Mouse (Mus musculus) kidney, adult 18-20 months (tissue): ENCODE data around the gene 2810459M11Rik.
"Not testable (repeated sequence)": the region's sequence is repeated elsewhere in the genome, so short reads cannot be mapped to it uniquely, and the experiment has no call there.

Experiments used
- DNase-seq: peaks from one replicate; pipeline ENCODE4 v3.0.0; 2021

The 2810459M11Rik gene

DNA sequence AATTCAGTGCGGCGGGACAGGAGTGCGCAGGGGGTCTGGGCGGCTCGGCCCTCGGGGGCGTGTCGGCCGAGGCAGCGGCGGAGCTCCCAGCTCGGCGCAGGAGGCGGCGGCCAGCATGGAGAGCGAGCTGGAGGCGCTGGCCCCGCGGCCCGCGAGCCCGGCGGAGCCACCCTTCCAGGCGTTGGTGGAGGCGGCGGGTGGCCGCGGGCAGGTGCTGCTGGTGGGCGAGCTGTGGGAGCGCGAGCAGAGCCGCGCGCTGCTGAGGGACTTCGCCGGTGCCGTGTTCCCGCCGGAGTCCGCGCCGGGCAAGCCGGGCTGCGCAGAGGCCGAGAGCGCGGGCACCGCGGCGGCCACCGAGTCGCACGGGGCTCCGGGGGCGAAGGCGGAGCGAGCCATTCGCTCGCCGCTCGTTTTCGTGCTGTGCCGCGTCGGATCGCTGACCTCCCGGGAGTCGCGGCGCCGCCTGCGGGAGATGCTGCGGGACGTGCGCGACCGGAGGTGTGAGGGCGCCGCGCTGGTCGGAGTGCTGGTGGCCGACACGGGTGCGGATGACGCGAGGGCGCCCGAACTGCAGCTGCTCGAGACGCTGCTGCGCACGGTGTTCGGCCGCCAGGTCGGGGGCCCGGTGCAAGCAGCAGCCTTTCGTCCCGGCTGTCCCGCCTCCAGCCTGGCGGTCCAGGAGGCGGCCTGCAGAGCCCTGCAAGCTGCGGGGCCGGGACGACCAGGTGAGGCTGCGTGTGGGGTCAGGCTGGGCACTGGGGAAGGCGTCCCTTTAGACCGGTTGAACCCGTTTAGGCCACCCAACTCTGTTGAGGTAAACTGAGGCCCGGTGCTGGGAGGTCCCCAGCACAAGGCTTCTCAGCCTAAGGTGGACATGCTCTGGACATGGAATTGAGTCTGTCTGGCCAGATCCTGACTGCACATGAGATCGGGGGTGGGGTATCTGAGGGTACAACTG is at the start of gene 2810459M11Rik:
Gene 2810459M11Rik, plus strand, starts transcription at position 16 of the 958 bp plus-strand sequence.
- peak; percentile 49 for DNase-seq

DNA sequence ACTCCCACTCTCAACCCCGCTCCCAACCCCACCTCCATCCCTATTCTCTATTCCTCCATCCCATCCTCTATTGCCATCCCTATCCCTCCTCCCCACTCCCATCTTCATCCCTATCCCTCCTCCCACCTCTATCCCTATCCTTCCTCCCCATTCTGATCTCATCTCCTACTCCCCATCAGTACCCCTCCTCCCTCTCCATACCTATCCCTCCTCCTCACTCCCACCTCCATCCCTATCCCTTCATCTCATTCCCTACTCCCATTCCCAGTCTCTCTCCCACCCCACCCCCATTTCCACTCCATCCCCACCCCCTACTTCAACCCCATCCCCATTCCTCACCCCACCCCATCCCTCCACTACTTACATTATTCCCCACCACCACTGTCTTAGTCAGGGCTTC is 48.4 kb upstream of the 2810459M11Rik start:
- no peak for DNase-seq

DNA sequence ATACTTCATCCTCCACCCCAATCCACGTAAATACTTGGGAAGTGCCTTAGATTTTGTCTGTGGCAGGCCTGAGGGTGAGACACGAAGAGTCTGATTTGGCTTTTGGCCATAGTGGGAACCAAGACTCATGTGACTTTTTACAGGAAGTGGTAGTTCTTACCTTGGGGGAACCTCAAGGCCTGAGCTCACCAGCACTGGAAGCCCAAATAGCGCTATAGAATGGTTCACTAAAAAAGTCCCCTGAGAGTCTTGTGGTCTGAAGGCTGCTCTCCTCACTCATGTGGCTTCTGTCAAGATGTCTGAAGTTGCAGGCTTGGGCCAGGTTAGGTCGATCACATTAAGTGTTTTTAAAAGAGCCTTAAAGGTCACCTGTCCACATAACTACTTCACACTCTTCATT is 47.7 kb upstream of the 2810459M11Rik start:
- no peak for DNase-seq

DNA sequence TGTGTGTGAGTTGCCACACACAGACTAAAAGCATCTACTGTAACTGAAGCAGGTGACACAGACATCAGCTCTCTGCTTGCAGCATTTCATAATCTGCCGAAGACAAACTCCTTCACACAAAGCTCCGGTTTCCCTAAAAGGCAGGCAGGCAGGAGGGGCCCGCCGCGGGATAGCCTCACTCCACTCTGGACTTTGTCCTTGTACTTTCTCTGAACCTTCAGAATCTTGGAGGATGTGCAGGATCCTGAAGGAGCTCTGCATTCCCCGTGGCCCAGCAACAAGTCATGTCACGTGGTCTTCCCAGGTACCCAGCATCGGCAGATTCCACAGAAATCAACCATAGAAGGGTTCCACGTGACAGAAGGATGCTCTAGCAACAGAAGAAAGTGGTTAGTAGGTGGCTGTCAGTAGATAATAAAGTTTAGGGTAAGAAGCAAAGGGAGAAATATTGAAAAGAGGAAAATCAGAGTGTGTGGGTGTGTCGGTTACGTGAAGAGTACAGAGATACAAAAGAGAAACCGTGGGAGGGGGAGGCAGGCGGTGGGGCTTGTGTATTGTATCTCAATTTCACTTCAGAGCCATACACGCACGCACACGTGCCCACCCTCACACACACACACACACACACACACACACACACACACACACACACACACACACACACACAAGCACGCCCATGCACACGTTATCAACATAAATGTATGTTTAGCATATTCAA is 45.7 kb upstream of the 2810459M11Rik start:
- DNase-seq = no peak

DNA sequence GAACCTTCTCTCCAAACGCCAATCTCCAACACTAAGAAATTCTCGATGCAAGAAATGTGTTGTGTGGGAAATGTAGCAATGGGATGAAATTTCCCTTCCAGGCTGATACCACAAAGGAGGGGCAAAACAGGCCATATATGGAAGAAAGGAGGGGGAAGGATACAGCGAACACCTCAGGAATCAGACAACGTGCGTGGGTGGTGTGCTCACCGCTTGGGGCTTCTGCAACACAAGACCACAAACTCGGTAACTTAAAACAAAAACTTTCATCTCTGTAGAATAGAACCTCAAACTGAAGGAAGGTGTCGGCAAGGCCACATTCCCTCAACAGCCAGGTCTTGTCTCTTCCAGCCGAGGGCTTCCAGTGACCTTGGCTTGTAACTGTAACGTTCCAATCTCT is 40.1 kb upstream of the 2810459M11Rik start:
- DNase-seq = no peak

DNA sequence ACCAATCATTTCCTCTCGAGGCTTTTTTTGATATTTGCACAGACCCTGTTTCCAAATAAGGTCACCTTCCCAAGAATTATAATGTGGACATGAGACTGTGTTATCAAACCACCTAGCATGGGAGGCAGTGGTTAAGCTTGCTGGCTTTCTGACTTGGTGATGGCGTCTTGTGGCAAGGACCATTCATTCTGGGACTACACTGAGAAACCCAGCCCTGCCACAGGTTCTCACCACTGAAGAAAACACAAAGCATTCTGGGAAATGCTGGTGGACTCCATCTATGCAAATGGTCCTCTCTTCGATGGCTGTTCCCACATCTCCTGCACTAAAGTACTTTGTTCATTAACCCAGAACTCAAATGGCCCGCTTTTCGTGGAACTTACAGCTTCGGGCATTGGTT is 39.6 kb upstream of the 2810459M11Rik start:
- no peak for DNase-seq

DNA sequence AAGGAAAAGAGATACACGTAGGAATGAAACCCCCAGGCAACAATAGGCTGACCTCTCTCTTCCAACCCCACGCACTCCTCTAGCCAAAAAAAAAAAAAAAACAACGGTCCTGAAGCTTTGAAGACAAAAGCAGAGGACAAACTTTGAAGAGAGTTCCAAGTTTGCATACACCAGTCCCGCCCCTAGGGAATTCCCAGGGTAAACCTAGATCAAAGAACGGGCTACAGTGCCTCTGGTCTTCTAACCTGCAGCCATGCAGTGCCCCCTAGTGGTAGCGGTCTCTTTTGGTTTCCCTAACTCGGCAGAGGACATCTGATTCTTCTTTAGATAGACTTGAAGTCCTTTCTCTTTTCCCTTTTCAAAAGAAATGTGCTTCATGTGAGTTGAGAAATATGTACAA is 37.9 kb upstream of the 2810459M11Rik start:
- peak; percentile 83 for DNase-seq

DNA sequence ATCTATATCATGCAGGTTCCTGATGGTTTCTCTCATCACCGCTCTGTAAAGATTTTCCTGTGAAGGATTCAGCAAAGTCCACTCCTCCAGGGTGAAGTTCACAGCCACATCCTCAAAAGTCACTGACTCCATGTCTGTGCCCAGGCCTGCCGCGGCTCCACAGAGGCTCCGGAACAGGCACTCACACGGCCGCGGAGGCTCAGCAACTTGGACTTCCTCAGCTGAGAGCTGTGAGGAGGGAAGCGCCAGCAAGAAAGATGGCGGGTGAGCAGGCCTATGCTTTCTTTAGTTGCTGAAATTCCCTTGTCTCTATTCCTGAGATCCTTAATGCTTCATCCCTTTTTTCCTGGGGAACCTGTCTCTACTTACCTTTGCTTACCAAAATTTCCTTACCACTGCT is 29.9 kb upstream of the 2810459M11Rik start:
- DNase-seq = not testable (repeated sequence)

DNA sequence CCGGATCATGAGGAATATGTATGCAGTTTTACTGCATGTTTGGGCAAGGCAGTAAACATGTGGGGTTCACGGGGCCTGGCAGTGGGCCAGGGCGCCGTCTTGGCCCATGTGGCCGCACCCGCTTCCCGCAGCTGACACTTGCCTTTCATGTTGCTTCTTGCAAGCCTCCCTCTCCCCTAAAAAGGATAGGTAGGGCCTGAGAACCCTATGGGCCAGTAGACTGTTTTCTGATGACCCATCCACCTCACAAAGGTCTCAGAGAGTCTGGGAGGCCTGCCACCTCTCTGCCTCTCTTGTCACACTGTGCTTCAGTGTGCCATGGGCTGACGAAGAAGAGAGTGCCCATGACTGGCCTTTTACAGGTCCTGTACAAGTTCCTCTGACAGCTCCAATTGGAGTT is 29.1 kb upstream of the 2810459M11Rik start, which contains the start of gene Spata3:
Gene Spata3, plus strand, starts transcription at position 301 of the 400 bp plus-strand sequence.
- DNase-seq = no peak

DNA sequence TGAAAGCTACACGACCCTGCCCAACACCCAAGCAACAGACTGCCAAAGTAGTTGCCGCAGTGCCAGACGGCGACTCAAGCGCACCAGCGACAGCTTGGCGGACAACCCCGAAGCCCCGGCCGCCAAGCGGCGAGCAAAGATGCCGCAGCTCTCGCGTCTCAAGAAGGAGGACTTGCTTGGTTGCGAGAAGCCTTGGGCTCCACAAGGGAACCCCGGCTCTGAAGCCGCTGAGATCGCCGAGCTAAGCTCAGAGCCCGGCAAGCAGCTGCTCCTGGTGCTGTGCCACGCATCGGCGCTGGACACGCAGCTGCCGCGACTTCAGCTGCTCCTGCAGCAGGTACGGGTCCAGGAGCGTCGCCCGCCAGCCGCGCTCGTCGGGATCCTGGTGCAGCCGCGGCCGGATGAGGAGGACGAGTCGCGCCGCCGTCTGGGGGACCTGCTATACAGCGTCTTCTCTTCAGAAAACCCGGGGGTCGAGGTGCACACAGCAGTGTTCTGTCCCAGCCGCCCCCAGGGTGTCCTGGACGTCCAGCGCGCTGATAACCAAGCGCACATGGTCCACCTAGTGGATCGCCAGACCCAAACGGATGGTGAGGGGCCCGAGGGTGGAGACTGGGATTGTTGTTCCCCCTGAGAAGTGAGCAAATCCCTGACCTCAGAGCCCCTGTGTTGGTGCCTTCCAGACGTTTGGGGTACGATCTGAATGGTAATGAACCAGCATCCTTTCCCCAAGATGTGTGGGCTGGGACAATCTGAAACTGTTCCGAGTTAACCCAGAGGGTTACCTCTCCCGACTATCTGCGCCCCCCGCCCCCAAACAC is 27.2 kb upstream of the 2810459M11Rik start:
- peak; percentile 33 for DNase-seq

DNA sequence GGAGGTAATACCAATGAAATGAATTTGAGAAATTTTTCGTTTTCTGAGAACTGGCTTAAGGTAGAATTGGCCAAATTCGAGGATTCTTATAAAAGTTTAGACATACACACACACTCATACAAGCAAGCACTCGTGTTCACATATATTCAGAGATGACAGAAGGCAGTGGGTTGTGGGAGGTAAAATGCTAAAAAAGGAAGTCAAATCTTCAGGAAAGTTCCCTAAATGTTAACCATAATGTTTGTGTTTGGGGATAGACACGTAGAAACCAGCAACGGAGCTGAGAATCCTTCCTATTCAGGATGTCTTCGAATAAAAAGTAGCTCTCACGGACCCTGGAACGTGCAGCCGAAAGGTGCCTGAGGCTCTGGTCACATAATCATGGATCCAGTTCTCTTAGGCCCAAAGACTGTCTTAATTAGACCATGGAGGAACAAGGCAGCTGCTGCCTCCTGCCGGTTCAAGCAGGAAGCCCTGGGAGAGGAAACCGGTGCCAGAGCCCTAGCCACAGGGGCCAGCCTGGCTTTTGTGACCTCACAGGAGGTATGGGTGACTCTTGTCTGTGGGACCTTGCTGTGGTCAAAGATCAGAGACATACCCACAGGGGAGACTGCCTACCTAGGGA is 24.2 kb upstream of the 2810459M11Rik start:
- no peak for DNase-seq

DNA sequence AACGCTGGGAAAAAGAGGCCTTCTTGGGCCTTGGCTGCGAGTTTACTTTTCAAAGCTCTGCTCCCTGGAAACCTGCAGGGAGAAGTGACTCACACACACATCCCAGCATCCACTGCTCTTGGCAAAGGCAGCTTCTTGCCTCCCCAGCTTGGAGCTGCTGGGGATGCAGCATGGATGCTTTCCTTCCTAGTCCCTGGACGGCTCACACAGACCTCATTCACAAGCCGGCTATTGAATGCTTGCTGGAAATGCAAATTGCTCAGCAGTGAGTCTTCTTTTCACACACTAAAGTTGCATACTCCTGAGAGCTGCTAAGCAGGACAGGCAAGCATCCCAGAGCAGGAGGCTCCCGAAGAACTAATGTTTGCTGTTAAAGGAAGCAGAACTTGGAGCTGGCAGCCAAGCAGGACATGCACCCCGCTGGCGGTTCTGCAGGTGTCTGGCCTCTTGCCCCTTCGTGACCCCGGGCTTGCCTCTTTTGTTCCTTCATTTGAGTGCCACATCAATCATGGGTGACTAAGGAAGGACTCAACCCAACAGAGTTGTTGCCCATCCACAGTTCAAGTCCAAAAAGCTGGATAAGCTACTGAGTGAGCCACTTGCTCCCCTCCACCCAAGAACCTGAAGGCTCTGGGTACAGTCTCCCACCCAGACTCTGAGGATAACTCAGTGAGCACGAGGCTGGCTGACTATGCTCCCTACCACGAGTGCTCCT is 13.2 kb upstream of the 2810459M11Rik start:
- no peak for DNase-seq

DNA sequence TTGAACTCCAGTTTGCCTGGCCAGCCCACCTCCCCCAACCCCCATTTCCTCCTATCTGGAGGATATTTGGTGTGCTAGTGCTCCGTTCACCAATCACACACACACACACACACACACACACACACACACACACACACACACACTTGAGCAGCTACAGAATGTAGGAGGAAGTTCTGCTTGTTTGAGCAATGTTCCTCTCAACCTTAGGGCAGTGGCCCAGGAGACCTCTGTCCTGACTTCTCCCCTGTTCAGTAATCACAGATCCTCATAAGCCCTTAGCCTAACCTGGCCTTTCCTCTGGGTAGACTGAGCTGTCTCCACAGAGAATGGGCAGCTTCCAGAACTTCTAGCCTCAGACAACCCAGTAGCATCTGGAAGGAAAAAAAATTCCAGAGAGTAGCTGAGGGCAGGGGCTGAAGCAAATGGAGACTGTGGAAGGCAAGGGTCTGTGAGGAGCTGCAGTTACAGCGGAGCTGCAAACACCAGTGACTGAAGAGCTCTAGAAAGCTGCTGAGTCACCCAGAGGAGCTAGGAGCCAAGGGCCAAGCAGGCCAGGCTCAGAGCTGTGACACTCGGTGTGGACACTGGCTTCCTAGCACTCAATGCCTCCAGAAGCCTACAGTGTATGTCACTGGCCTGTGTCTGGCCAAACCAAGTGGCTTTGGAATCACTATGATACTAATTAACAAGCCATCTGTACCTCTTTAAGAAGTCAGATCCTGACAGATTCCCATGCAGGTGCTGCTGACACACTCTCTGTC is 7.3 kb upstream of the 2810459M11Rik start:
- DNase-seq = peak; percentile 11

DNA sequence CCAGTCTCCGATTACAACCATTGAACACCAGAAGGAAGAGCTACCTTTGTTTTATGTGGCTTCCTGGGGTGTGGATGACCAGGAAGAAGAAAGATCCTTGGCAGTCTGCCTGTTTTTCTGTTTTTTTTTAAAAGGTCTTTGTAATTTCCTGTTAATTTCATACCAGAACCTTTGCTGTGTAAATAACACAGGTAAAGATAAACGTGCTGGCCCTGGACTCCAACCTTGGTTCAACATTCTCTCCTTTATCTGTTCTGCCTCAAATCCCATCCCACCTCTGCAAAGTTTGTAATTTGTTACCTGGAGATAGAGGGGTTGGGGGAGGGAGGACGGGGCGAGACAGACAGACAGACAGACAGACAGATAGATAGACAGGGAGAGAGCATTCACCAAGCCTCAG is 5.5 kb upstream of the 2810459M11Rik start:
- DNase-seq = no peak

DNA sequence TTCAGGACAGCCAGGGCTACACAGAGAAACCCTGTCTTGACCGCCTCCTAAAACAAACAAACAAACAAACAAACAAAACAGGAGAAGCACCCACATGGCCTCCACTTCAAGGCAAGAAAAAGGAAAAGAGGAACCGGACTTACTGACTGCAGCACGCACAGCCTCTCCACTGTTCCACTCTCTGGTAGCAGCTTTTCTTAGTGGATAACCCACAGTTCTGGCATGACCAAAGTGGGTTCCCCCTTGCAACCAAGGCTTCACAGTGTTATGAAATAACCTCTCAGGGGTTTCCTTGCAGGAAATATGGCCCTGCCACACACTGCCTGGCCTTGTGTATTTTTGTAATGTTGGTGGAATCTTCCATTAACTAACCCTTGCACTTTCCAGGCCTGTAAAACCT is 4.8 kb upstream of the 2810459M11Rik start:
- DNase-seq = no peak

DNA sequence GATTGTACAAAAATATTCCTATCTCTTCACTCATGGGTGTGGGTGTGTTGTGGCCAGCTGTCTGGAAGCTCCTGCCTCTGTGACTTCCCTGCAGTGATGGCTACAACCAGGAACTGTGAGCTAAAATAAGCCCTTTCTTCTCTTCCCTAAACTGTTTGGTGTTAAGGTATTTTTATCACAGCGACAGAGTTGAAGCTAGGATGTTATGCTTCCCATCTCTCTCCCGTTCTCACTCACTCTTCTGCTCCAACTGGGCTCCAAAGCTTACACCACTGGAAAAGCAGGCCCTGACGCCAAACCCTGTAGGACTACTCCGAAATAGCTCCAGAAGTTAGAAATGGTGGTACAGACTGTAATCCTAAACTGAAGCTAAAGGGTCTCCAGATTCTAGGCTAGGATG is 607 bp upstream of the 2810459M11Rik start:
- DNase-seq = no peak

DNA sequence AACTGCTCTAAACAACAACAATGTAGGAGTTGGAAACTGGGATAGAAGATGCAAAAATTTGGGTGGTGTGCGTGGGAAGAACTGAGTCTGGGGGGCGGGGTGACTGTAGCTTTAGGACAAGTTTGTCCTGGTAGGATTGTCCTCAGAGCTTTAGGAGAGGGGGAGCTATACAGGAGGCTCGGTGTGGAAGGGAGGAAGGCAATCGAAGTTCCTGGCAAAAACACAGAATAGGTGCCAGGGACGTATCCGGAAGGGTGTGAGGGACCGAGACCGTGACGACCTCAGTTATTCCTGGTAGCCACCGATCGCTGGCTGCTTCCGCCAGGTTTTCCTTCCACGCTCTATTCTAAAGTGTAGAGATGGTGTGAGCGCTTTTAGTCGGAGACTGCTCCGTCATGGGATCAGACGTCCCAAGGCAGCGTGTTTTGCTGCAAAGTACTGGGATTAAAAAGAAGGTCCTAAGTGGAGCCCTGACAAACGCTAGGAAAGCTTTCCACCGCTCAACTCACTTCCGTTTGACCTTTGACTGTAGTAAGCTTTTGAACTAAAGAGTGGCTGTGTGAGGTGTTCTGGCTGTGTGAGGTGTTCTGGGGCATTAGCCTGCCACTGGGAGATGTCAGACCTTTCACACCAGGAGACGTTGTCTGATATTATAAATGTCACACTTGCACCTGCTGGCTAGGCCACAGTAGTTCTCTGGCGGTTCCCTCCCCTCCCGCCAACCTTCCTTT is 1.3 kb downstream of the 2810459M11Rik start:
- DNase-seq = no peak

DNA sequence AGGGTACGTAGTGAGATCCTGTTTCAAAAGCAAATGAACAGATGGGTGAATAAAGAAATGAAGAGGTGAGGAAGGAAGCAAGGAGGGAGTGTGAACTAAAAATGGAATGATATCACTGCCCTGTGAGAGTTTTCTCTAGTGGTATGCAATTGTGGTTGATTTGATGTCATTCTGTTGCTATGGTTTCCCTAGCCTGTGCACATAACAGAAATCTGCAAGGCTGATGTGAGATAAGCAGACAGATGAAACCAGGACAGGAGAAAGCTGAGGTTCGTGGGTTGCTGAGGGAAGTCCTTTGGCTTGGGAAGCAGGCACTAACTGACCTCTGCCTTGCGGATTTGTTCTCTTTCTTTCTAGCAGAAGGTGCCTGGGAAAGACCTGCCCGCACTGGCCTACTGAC is 2.6 kb downstream of the 2810459M11Rik start:
- DNase-seq = no peak

DNA sequence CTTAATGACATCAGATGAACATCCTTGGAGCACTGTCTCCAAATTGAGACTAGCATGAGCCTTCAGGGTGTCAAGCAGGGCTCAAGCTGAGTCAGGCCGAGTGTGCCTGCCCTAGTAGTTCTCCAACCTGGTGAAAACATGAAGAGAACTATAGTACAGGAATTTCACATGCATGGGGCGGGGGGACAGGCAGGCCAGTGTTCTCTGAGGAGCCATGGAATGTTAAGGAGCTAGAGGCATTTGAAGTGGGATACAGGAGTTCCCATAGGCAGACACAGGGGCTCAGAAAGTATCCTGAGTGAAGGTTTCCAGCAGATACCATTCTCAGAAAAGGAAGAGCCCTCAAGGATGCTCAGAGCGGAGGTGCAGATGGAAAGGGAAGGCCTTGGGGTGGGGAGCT is 3.1 kb downstream of the 2810459M11Rik start:
- DNase-seq = no peak

DNA sequence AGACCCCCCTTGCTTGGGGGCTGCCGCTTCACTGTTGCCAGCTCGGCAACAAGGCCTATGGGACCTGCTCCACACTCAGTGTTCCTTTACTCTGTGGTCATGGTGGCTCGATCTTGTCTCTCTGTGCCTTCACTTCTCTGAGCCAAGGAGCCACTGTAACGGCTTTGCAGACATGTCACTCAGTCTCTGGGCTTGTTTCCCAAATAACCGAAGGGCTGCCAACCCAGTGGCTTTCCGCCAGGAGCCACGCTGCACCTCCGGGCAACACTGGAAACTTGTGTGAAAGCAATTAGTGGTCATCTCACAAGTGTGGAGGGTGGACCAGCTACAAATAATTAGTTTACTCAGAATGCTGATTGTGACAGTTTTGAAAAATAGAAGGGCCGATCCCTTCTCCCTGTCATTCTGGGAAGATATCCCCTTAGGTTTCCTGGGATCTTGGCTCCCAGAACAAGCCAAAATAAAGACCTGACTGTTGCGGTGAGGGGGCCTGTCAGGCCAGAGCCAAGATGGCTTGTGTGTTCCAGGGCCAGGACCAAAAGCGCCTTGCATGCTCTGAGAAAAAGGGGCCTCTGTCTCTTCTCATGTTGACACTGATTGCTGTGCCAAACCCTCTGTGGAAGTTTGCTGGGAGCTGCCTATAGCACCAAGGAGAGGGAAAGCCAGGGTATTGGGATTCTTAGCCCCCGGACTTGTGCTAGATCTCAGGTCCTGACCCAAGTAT is 7.7 kb downstream of the 2810459M11Rik start:
- peak; percentile 50 for DNase-seq
